Mouse (Mus musculus): ENCODE measurements around the gene Ncapd2.
A peak's percentile ranks its signal among the peaks of the same experiment; 100 is the strongest.

The Ncapd2 gene

DNA sequence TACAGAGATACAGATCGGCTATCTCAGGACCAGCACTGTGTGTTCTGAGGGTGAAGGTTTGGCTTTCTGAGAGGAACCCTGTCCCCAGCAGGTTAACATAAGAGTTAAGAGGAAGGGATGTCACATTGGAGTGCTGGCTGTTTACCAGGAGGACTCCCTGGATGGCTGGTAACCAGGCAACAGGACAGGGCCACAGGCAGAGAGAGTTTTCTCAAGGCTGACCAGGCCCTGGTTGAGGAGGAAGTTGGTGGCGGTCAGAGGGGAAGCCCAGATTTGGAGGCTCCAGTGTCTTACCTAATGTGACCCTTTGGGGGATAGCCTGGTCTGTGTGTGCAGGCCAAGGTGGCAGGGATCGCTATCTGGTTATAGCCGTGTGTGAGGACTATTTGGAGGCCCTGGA, 44.7 kb downstream of the Ncapd2 start:
- no peak for DNase-seq

DNA sequence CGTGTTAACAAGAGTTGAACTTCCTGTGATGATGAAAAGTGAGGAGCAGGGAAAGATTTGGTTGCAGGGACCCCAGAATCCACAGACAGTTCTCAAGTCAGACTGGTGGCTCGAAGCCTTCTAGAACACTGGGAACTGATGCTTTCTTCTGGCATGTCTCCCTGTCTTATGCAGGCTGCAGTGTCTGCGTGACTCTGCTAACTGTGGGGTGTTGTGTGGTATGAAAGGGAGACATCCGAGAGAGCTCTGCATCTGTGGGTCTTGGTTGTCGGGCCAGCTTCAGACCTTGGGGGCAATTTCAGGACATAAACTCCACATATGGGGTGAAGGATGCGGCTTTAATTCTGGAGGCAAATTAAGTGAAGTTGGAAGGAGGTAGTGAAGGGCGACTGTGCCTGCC, 45.4 kb downstream of the Ncapd2 start:
- no peak for DNase-seq

DNA sequence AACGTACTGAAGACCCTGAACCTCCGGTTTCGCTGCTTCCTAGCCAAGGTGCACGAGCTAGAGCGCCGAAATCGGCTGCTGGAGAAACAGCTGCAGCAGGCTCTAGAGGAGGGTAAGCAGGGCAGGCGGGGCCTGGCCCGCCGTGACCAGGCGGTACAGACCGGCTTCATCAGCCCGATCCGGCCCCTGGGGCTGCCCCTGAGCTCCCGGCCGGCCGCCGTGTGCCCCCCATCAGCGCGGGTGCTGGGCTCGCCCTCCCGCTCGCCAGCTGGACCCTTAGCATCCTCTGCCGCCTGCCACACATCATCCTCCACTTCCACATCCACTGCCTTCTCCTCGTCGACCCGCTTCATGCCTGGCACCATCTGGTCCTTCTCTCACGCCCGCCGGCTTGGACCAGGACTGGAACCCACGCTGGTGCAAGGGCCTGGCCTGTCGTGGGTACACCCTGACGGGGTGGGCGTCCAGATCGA, 46.0 kb downstream of the Ncapd2 start:
- no peak for DNase-seq

DNA sequence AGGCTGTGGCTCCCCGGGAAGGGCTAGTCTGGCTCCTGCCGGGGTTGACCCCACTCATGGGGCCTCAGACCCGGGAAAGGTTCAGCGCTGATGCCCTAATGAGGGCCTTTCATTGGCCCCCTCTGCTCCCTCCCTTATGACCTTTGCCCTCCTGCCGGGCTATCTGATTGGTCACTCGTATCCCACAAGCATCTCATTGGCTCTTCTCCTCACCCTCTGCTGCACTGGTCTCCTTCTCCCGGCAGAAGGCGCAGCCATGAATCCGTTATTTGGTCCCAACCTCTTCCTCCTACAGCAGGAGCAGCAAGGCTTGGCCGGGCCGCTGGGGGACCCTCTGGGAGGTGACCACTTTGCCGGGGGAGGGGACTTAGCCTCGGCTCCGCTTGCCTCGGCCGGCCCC, 46.5 kb downstream of the Ncapd2 start, which contains the start of gene Iffo1:
TSS of gene Iffo1 (plus strand) at position 241 of the 400 bp plus-strand sequence.
- peak; percentile 73 to 87 for DNase-seq

DNA sequence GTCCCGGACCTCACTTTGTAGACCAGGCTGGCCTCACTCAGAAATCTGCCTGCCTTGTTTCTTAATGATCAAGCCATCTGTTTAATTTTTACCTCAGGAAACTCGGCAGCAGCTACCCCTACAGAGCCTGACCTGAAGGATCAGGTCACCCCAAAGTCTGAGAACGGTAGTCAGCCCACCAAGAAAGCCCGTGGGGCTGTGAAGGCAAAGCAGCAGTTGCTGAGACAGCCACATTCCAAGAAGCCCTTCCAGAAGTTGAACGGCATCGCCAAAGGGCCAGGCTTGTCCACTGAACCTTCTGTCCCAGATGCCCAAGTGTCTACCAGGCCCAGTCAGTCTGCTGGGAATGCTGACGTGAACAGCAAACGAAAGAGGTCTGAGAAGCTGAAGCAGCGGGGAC, 47.6 kb downstream of the Ncapd2 start:
- no peak for DNase-seq

DNA sequence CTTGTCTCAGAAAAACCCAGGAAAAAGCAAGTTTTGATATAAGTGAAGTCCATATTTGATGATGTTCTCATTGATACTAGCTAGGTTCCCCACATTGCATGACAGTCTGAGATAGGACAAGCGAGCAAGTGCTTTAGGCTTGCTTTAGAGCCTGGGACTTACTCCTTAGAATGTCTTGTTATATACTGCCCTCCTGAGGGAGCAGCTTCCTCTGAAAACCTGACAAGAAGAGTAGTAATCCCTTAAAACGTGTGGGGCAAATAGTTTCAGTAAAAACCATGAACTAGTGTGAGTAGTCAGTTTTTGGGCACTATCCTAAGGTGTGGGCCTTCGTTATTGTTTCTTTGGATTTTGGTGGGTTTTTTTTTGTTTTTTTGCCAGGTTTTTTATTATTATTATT, 48.4 kb downstream of the Ncapd2 start:
- no peak for DNase-seq

DNA sequence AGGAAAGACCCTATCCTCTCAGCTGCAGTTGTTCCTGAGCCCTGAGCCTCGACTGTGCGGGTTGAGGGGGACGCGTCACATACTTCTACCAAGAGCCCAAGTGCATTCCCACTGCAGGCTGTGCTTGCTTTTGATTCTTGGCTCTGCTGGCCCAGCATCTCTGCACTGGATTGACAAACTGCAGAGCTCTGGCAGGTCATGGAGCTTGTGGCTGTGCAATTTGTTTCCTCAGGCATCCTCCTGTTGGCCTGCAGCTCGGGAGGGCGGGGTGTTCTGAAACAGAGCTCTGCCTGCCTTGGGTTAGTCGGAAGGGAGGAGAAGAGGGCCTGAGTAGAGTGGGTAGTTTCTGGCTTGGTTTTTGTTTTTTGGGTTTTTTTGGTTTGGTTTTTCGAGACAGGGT, 49.1 kb downstream of the Ncapd2 start:
- DNase-seq: no peak

DNA sequence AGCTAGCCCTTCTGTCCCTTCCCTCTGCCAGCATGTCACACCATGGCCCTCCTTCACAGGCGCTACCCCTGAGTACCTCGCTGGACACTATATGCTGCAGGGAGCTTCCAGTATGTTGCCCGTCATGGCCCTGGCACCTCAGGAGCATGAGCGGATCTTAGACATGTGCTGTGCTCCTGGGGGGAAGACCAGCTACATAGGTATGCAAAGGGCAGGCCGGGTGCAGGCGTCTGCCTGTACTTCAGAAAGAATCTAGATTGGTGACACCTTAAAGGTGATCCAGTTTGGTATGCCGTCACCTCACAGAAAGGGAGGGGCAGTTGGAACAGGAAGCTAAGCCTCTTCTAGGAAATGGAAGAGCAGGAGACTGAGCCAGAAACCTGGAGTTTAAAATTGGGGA, 51.8 kb downstream of the Ncapd2 start:
- DNase-seq: no peak

DNA sequence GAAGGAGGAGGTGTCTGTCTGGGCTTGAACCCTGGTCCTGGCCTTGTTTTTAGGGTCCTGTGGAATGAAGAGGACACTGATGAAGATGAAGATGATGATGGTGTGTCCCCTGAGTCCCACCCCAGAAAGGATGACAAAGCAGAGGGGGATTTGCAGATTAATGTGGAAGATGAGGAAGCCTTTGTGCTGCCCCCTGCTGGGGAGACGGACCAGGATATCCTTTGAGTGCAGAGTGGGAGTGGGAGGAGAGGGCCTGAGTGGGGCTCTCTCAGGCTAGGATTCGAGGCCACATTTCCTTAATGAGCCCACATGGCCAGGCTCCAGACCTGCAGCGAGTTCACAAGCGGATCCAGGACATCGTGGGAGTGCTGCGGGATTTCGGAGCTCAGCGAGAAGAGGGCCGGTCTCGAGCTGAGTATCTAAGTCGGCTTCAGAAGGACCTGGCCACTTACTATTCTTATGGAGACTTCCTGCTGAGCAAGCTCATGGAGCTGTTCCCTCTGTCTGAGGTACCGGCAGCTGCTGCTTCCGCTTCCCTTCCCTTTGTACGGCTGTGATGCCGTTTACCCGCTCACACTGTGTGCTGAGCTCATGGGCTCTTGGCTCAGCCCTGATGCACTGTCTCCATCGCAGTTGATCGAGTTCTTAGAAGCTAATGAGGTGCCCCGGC, 54.4 kb downstream of the Ncapd2 start:
- DNase-seq: no peak

DNA sequence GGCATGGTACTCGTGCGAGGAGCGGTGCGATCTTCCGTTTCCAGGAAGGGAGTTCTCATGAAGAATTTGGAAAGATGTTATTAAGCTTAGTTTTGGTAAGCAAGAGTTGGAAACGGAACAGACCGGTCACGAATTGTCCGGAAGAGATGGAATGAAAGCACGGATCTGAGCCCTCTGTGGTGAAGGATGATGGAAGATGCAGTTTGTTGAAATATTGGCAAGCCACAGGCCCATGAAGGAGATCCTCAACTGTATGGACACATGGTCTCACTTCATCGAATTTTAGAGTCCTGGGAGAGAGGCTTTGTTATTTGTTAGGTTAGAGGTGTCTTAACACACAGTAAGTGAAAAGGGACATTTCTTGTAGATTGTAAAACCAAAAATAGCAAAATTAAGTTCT, 59.0 kb downstream of the Ncapd2 start:
- no peak for DNase-seq

DNA sequence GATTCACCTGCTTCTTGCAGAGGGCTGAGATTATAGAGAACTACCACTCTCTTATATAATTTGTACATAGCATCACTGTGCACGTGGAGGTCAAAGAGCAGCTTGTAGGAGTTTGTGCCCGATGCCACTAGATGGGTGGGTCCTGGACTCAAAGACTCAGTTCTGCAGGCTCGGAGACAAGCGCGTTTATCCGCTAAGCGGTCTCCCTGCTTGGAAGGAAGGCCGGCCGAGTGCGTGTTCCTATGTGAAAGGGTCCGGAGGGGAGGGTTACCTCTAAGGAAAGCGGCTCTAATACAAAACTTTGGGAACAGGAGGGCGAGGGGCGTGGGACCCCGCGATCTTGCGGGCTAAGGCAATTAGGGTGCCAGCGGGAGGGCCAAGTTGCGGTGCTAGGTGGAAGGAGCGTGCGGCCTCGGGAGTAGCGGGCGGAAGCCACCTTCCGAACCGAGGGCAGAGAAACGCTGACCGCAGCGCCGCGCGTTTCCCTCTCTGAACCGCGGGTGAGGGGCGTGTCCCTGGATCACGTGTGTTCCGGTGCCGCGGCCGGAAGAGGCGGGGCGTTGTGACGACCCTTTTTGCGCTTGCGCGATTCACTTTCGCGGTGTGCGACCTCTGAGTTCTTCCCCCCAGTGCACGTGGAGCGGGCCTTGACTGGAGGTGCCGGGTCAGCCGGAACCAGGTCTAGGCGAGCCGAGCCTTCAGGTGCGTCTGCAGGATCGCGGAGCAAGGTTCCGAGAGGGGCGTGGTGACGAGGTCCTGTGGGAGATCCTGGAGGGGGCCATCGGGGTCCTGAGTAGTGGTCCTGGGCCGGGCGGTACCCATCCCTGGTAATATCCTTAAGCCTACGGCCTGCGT, 60.0 kb downstream of the Ncapd2 start, which contains the start of gene Nop2:
TSS of gene Nop2 (plus strand) at position 608 of the 855 bp plus-strand sequence.
- peak; percentile 71 to 82 for DNase-seq

DNA sequence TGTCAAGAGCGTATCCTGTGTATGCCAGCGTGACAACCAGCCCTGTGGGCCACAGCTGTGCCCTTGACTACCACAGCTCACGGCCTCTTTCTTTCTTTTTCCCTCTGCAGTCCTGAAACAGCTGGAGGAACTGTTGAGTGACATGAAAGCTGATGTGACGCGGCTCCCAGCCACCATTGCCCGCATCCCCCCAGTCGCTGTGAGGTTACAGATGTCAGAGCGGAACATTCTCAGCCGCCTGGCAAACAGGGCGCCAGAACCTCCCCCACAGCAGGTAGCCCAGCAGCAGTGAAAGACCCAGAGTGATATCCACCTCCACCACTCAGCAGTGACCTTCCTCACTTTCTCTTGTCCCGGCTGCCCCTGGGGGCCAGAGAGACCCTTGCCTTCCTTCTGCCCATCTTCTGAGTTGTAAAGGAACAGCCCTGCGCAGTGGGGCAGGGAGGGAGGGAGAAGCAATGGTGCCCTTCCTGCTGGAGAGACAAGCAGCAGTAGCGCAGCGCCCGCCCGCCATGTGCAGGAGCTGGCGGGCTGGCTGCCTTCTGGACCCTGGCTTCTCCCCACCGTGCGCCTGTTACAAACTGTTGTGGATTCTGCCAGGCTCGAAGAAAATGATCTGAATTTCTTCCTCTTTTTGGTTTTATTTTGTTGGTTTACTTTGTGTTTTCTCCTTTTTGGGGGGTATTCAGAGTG, 61.6 kb downstream of the Ncapd2 start:
- peak in 1 of 2 experiments; percentile 40 for DNase-seq

DNA sequence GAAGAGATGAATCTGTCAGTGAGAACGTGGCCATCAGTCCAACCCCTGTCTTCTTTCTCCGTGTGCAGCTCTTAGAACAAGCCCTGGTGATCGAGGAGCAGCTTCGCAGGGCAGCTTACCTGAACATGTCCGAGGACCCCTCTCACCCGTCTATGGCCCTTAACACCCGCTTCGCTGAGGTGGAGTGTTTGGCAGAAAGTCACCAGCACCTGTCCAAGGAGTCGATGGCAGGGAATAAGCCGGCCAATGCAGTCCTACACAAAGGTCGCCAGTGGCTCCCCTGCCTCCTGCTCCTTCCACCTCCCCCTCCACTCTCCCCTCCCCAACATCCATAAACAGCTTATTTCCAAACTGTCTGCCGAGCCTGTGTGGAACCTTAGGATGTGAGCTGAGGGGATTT, 62.8 kb downstream of the Ncapd2 start:
- no peak for DNase-seq

DNA sequence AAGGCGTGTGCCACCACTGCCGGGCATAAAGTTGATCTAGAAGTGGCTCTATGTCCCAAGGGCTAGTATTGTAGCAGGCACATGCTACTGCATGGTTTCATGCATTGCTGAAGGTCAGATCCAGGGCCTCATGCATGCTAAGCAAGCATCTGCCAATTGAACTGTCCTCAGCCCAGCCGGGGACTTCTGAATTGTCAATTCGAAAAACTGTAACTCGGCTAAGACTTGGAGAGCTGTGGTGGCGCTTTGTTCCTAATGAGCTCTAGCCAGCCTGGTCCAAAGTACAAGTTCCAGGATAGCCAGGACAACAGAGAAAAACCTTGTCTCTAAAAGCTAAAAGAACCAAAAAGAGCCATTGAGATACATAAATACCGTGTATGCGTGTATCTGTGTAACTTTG, 72.1 kb downstream of the Ncapd2 start:
- no peak for DNase-seq
